Mouse (Mus musculus): ENCODE data around the gene Hes3. TPM values are rescaled to one million over a fixed set of nuclear protein-coding genes. Genes with fewer than 3 reads are reported as not detected.
A peak's percentile ranks its signal among the peaks of the same experiment; 100 is the strongest.

Hes3 gene
- polyA plus RNA-seq, 1 experiment from 2014 or later = not detected

DNA sequence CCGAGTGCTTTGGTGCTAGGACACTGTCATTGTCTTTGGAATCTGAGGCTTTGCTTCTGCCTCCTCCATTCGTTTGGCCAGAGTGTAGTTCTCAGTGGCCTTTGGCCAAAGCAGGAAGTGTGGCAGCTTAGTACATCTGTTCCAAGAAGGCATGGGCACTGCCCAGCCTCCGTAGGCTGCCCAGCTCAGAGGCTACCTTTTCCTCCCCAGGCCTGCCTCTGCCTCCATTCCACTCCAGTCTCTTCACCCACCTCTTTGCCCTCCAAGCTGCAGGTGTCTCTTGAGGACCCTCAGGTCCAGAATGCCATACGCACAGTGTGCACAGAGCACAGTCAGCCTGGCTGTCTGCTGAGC is 27.3 kb downstream of the Hes3 start:
- H3K27ac ChIP-seq (ENCODE audit: low read length) = peak overlapping the region; percentile 57; the same call in 1 of the 2 replicates
- H3K36me3 ChIP-seq (ENCODE audit: insufficient read depth, low read length) = 0 out of 2 replicates have a peak, but pooled peaks cover 5% of the 10 kb centered on the region
- peak overlapping the region; percentile 31; the same call in 1 of the 2 replicates for H3K9ac ChIP-seq (replicated peaks; ENCODE audit: low read length)
- H3K4me1 ChIP-seq (ENCODE audit: insufficient read depth, low read length) = peaks cover 35% of the 10 kb centered on the region
- peak overlapping the region; percentile 17; the same call in 1 of the 2 replicates for H3K4me2 ChIP-seq (replicated peaks; ENCODE audit: low read depth, low read length)
- ATAC-seq (ENCODE audit: low FRiP score, low TSS enrichment) = peak; percentile 3; the same call in 1 of the 2 replicates
- no peaks in the 10 kb centered on the region for H3K27me3 ChIP-seq (ENCODE audit: insufficient read depth, low read length)
- H3K4me3 ChIP-seq (ENCODE audit: low read length) = no peak overlapping the region
- H3K9me3 ChIP-seq (ENCODE audit: low read length) = no peaks in the 10 kb centered on the region
- 46% methylated on average over 4 of the region's 4 CpGs for WGBS

DNA sequence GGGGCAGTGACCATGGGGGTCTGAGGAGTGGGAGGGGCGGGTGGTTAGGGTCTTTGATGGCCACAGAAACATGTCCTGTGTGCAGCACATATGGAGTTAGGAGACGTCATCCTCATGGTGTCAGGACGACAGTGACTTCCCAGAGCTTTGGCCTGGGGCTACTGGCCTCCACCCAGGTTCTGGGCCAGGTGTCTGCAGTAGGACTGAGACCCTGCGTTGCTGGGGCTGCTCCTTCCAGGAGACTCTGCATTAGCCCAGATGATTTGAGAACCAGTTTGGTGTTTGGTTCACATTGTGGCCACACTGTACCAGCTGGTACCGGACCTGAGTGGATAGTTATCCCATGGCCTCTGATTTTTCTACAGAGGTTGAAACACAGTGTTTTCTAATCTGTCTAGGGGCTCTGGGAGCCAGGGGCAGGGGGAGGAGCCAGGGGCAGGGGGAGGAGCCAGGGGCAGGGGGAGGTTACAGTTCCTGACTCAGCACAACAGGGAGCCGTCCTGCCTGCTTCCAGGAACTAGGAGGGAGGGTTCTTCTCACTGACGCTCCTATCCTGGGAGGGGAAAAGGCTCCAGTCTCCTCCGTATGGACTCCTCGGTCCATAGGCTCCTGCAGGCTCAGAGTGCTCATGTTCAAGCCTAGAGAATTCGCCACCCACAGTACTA is 27.8 kb downstream of the Hes3 start:
- H3K9ac ChIP-seq (replicated peaks; ENCODE audit: low read length) = peak overlapping the region; percentile 31; the same call in 1 of the 2 replicates
- 30% methylated on average over 10 of the region's 10 CpGs for WGBS

DNA sequence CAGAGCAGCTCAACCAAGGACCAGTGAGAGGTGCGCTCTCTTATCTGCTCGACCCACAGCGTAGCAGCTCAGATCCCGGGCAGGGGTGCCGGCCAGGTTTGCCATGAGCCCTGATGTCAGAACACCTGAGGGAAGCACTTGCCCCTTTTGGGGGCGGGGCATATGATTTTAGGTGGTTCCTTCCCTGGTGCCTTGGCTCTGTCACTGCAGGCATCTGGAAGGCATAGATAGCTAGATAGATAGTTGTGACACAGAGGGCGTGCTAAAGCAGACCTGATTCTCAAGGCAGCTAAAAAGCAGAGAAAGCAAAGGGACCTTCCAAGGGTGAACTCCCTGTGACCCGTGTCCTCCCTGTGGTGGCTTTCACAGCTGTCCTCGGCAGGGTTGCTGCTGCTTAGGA is 28.4 kb downstream of the Hes3 start:
- 63% methylated on average over 9 of the region's 9 CpGs for WGBS
- no peak; the same call in 1 of the 2 replicates for ATAC-seq (ENCODE audit: low FRiP score, low TSS enrichment)
- H3K4me2 ChIP-seq (replicated peaks; ENCODE audit: low read depth, low read length) = no peak overlapping the region
- no peaks in the 10 kb centered on the region for H3K9me3 ChIP-seq (ENCODE audit: low read length)
- H3K4me3 ChIP-seq (ENCODE audit: low read length) = no peak overlapping the region
- H3K36me3 ChIP-seq (ENCODE audit: insufficient read depth, low read length) = 0 out of 2 replicates have a peak, but pooled peaks cover 5% of the 10 kb centered on the region
- no peak overlapping the region; the same call in 1 of the 2 replicates for H3K27ac ChIP-seq (ENCODE audit: low read length)
- H3K9ac ChIP-seq (replicated peaks; ENCODE audit: low read length) = no peak overlapping the region
- no peaks in the 10 kb centered on the region for H3K27me3 ChIP-seq (ENCODE audit: insufficient read depth, low read length)
- H3K4me1 ChIP-seq (ENCODE audit: insufficient read depth, low read length) = peaks cover 35% of the 10 kb centered on the region

More for the DNA sequence above, 27.8 kb downstream of the Hes3 start:
- Histone ChIP-seq H3K9me3 (ENCODE audit: low read length) (no peaks in the 10 kb centered on the region), H3K4me1 (ENCODE audit: insufficient read depth, low read length) (peaks cover 35% of the 10 kb centered on the region), H3K27ac (ENCODE audit: low read length) (peak overlapping the region; percentile 57; the same call in 1 of the 2 replicates), H3K4me3 (ENCODE audit: low read length) (no peak overlapping the region), H3K36me3 (ENCODE audit: insufficient read depth, low read length) (0 out of 2 replicates have a peak, but pooled peaks cover 5% of the 10 kb centered on the region), H3K4me2 (replicated peaks; ENCODE audit: low read depth, low read length) (peak overlapping the region; percentile 17; the same call in 1 of the 2 replicates), H3K27me3 (ENCODE audit: insufficient read depth, low read length) (no peaks in the 10 kb centered on the region)
- ATAC-seq (ENCODE audit: low FRiP score, low TSS enrichment) = peak; percentile 86

DNA sequence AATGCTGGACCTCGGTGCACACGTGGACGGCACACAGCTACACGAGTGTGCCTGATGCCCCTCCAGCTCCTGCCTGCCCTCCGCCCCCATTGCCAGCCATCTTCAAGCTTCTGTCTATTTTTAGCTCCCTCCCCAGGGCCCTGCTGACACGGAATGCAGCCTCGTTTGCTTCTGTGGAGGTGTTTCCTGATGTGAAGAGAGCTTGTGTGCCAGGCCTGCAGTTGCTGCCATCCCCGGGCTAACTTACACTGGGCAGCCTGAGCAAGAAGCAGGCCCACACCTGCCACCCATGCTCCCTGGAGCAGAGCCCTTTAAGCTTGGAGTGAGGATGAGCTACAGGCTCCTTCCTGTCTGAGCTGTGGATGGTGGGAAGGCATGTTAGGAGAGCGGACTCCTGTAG is 29.3 kb downstream of the Hes3 start:
- Histone ChIP-seq H3K36me3 (ENCODE audit: insufficient read depth, low read length) (0 out of 2 replicates have a peak, but pooled peaks cover 5% of the 10 kb centered on the region), H3K9me3 (ENCODE audit: low read length) (no peaks in the 10 kb centered on the region), H3K27me3 (ENCODE audit: insufficient read depth, low read length) (no peaks in the 10 kb centered on the region), H3K9ac (replicated peaks; ENCODE audit: low read length) (no peak overlapping the region), H3K4me1 (ENCODE audit: insufficient read depth, low read length) (peaks cover 30% of the 10 kb centered on the region), H3K4me3 (ENCODE audit: low read length) (no peak overlapping the region), H3K27ac (ENCODE audit: low read length) (no peak overlapping the region), H3K4me2 (replicated peaks; ENCODE audit: low read depth, low read length) (no peak overlapping the region)
- 59% methylated on average over 9 of the region's 9 CpGs for WGBS
- ATAC-seq (ENCODE audit: low FRiP score, low TSS enrichment) = no peak

DNA sequence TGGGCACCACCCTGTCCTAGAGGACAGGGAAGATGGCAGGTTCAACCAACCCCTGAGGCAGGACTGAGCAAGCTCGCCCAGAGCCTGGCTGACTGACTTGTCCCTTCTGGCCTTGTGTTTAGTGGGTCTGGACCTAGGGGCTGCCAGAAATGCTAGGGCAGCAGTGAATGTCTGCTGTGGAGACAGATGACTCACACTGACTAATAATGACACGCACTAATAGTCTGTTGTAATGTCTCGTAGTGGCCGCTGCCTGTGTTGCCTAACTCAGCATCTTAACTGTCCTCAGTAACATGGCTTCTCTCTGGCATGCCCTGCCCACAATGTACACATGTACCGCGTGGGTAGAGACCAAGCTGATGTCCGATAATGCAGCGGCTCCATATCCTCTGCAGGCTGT is 31.0 kb downstream of the Hes3 start:
- Histone ChIP-seq H3K9ac (replicated peaks; ENCODE audit: low read length) (no peak overlapping the region), H3K4me1 (ENCODE audit: insufficient read depth, low read length) (peaks cover 30% of the 10 kb centered on the region), H3K36me3 (ENCODE audit: insufficient read depth, low read length) (0 out of 2 replicates have a peak, but pooled peaks cover 4% of the 10 kb centered on the region), H3K4me3 (ENCODE audit: low read length) (no peak overlapping the region), H3K4me2 (replicated peaks; ENCODE audit: low read depth, low read length) (no peak overlapping the region), H3K27ac (ENCODE audit: low read length) (no peak overlapping the region), H3K27me3 (ENCODE audit: insufficient read depth, low read length) (no peaks in the 10 kb centered on the region), H3K9me3 (ENCODE audit: low read length) (no peaks in the 10 kb centered on the region)
- WGBS = 87% methylated on average over 8 of the region's 8 CpGs
- ATAC-seq (ENCODE audit: low FRiP score, low TSS enrichment) = no peak

DNA sequence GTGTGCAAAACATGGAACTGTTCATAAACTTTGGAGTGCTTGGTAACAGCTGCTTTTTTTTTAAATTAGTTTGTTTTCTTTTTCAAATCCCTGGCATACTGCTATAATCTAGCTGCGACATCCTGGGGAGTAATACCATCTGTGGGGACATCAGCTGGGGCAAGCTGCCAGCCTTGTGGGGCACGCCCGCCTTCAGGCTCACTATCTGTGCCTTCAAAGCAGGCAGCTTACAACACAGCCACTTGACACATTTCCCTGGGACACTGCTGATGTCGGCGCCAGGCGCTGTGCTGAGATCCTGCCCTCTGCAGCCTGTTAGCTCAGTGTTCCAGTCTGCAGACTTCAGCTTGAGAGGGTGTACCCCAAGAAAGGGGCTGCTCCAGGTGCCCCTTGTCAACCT is 34.4 kb downstream of the Hes3 start:
- WGBS = 50% methylated on average over 6 of the region's 6 CpGs
- Histone ChIP-seq H3K9me3 (ENCODE audit: low read length) (no peaks in the 10 kb centered on the region), H3K4me3 (ENCODE audit: low read length) (no peak overlapping the region), H3K27ac (ENCODE audit: low read length) (no peak overlapping the region), H3K4me2 (replicated peaks; ENCODE audit: low read depth, low read length) (no peak overlapping the region), H3K36me3 (ENCODE audit: insufficient read depth, low read length) (no peaks in the 10 kb centered on the region), H3K9ac (replicated peaks; ENCODE audit: low read length) (no peak overlapping the region), H3K4me1 (ENCODE audit: insufficient read depth, low read length) (peaks cover 21% of the 10 kb centered on the region), H3K27me3 (ENCODE audit: insufficient read depth, low read length) (no peaks in the 10 kb centered on the region)
- no peak for ATAC-seq (ENCODE audit: low FRiP score, low TSS enrichment)

DNA sequence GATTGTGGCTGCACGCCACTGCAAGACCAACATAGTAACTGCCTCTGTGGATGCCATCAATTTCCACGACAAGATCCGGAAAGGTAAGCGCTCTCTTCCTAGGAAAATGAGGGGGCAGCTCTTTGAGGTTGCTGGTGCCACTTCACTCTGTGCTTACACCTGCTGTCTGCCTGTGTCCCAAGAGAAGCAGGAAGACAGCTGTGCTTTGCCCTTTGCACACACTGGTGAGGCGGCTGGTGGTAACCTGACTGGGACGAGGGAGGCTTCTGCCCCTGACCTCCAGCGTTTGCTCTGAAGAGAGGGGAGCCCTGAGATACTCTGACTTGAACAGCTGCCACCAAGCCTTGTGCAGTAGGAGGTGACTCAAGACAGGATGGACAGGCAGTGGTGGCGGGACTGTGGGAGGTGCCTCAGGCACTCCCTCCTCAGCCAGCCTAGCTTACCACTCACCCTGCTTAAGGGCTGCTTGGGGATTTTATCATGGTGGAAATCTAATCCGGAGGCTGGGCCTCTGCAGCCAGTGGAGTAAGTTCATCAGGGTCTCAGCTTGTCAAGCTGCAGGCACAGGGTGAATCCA is 38.2 kb downstream of the Hes3 start:
- Histone ChIP-seq H3K4me3 (ENCODE audit: low read length) (no peak overlapping the region), H3K27me3 (ENCODE audit: insufficient read depth, low read length) (no peaks in the 10 kb centered on the region), H3K27ac (ENCODE audit: low read length) (peak overlapping the region; percentile 35; the same call in 1 of the 2 replicates), H3K9me3 (ENCODE audit: low read length) (no peaks in the 10 kb centered on the region), H3K4me1 (ENCODE audit: insufficient read depth, low read length) (peaks cover 12% of the 10 kb centered on the region), H3K4me2 (replicated peaks; ENCODE audit: low read depth, low read length) (no peak overlapping the region), H3K9ac (replicated peaks; ENCODE audit: low read length) (no peak overlapping the region), H3K36me3 (ENCODE audit: insufficient read depth, low read length) (no peaks in the 10 kb centered on the region)
- peak; percentile 81 for ATAC-seq (ENCODE audit: low FRiP score, low TSS enrichment)
- WGBS = 42% methylated on average over 9 of the region's 9 CpGs

DNA sequence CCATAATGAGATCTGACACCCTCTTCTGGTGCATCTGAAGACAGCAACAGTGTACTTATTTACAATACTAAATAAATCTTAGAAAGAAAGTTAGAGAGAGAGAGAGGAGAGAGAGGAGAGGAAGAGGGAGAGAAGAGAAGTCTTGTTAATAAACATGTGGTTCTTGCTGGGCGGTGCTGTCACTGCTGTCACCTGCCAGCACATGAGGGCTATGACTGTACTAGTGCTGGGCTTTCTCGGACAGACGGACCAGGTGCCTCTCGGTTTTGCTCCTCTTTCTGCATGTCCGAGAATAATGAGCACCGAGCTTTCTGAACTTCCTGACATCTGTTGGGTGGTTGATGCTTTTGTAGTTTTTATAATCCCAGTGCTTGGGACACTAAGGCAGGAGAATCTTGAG is 40.8 kb downstream of the Hes3 start:
- H3K4me1 ChIP-seq (ENCODE audit: insufficient read depth, low read length) = peaks cover 12% of the 10 kb centered on the region
- no peak overlapping the region for H3K27ac ChIP-seq (ENCODE audit: low read length)
- H3K4me2 ChIP-seq (replicated peaks; ENCODE audit: low read depth, low read length) = no peak overlapping the region
- no peaks in the 10 kb centered on the region for H3K9me3 ChIP-seq (ENCODE audit: low read length)
- H3K4me3 ChIP-seq (ENCODE audit: low read length) = no peak overlapping the region
- ATAC-seq (ENCODE audit: low FRiP score, low TSS enrichment) = no peak
- 84% methylated on average over 6 of the region's 6 CpGs for WGBS
- no peak overlapping the region for H3K9ac ChIP-seq (replicated peaks; ENCODE audit: low read length)
- H3K27me3 ChIP-seq (ENCODE audit: insufficient read depth, low read length) = no peaks in the 10 kb centered on the region
- H3K36me3 ChIP-seq (ENCODE audit: insufficient read depth, low read length) = no peaks in the 10 kb centered on the region

DNA sequence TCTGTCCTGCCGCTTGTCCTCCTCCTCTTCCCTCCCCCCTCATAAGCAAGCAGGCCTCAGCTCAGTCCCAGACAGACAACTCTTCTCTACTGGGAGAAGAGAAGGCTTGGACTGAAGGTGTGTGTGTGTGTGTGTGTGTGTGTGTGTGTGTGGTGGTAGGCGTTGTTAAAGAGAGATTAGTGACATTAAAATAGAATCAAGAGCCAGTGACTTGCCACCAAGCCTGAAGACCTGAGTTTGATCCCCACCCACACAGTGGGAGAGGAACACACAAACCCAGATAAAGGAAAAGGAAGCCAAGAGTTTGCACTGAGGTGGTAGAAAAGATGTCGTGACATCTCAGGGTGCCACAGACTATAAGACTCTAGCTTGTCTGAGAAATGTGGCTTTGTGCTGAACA is 44.3 kb downstream of the Hes3 start:
- H3K4me3 ChIP-seq (ENCODE audit: low read length) = no peak overlapping the region
- no peak overlapping the region for H3K9ac ChIP-seq (replicated peaks; ENCODE audit: low read length)
- H3K4me2 ChIP-seq (replicated peaks; ENCODE audit: low read depth, low read length) = no peak overlapping the region
- no peaks in the 10 kb centered on the region for H3K36me3 ChIP-seq (ENCODE audit: insufficient read depth, low read length)
- 86% methylated on average over 3 of the region's 3 CpGs for WGBS
- no peaks in the 10 kb centered on the region for H3K9me3 ChIP-seq (ENCODE audit: low read length)
- no peak for ATAC-seq (ENCODE audit: low FRiP score, low TSS enrichment)
- no peak overlapping the region for H3K27ac ChIP-seq (ENCODE audit: low read length)
- H3K27me3 ChIP-seq (ENCODE audit: insufficient read depth, low read length) = no peaks in the 10 kb centered on the region
- no peaks in the 10 kb centered on the region; the same call in 1 of the 2 replicates for H3K4me1 ChIP-seq (ENCODE audit: insufficient read depth, low read length)

DNA sequence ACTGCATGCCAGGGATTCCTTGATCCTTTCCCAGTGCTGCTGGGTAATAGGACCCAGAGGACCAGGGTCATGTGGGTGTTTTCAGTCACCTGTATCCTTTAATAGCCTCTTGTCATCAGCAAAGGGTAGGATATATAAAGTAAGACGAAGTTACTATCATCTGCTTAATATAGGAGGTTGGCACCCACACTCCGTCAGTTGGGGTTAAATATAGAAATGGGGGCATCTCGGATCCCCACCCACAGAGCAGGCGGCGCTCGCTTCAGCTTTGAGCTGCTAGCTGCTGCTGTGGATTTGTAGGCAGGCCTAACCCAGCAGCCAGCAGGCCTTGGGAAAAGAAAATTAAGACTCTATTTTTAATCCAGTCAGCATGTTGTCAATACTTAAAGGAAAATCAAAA is 45.5 kb downstream of the Hes3 start:
- Histone ChIP-seq H3K4me2 (replicated peaks; ENCODE audit: low read depth, low read length) (no peak overlapping the region), H3K27ac (ENCODE audit: low read length) (no peak overlapping the region), H3K9ac (replicated peaks; ENCODE audit: low read length) (no peak overlapping the region), H3K4me1 (ENCODE audit: insufficient read depth, low read length) (no peaks in the 10 kb centered on the region; the same call in 1 of the 2 replicates), H3K4me3 (ENCODE audit: low read length) (no peak overlapping the region), H3K36me3 (ENCODE audit: insufficient read depth, low read length) (no peaks in the 10 kb centered on the region), H3K9me3 (ENCODE audit: low read length) (no peaks in the 10 kb centered on the region), H3K27me3 (ENCODE audit: insufficient read depth, low read length) (no peaks in the 10 kb centered on the region)
- ATAC-seq (ENCODE audit: low FRiP score, low TSS enrichment) = no peak
- 77% methylated on average over 6 of the region's 6 CpGs for WGBS
